Comparison of ENCODE assay signal across 12 mouse cellular contexts in genomic region chr2:61986967-61987550, GRCm38 (mm10). TPM values are rescaled to one million over a fixed set of nuclear protein-coding genes. Genes with fewer than 3 reads are reported as not detected.
DNase-seq lines count a peak whose midpoint lies in the region; ATAC-seq and TF ChIP-seq lines count a peak whose summit lies in the region.
"Had no signal": no experiment of that assay in that cellular context is flagged by ENCODE, and none has a peak within 500 bp of the region (broad histone marks: within the 10 kb centered on the region; RNA-seq: fewer than 3 reads in every experiment).

No protein-coding gene starts in this region.

- TF ChIP-seq EP300 in heart, postnatal 0 days (IDR thresholded peaks at IDR 0.05; ENCODE audit: low read depth), result no peak
- no peak; the same call in 1 of the 2 replicates for TF ChIP-seq EP300 in CH12.LX (IDR thresholded peaks at IDR 0.05; ENCODE audit: low read length)

- TF ChIP-seq CTCF in heart, postnatal 0 days (IDR thresholded peaks at IDR 0.05; ENCODE audit: low read depth), result peak; percentile 47
- TF ChIP-seq CTCF in CH12.LX (conservative IDR thresholded peaks at IDR 0.05 in 1 of 2, IDR thresholded peaks at IDR 0.05 in 1 of 2; ENCODE audit: low read depth in 2 of 2, low read length in 2 of 2), result peak; percentile 21 to 69; a peak in 2 of 4 replicates

- DNase-seq in heart, postnatal 0 days (ENCODE audit: low spot score), result peak; percentile 10
- DNase-seq in CH12.LX (ENCODE audit: extremely low read depth), result peak; percentile 18
- peak; percentile 33 for DNase-seq in NIH3T3 (ENCODE audit: low read depth)
- DNase-seq in left cerebral cortex, postnatal 14 days (ENCODE audit: low spot score in 2 of 2), result peak; percentile 37 to 40
- no peak for DNase-seq in ovary, postnatal 10 days (ENCODE audit: low spot score)
- no peak for DNase-seq in kidney, adult 18-20 months
- DNase-seq: kidney, postnatal 14 days; lung, adult 2 months; spleen, adult 18-20 months had no signal

- H3K36me3 ChIP-seq in heart, postnatal 0 days (replicated peaks; ENCODE audit: control insufficient read depth, insufficient read depth, low read length), result no peaks in the 10 kb centered on the region
- H3K36me3 ChIP-seq in heart, embryonic 12.5 days, result no peaks in the 10 kb centered on the region
- H3K36me3 ChIP-seq in CH12.LX (replicated peaks in 1 of 2; ENCODE audit: control insufficient read depth in 1 of 2, insufficient read depth in 1 of 2, low read length in 1 of 2), result no peaks in the 10 kb centered on the region
- H3K36me3 ChIP-seq: forebrain, embryonic 10.5 days had no signal

- no peak overlapping the region for H3K27ac ChIP-seq in heart, postnatal 0 days (ENCODE audit: low read depth)
- H3K27ac ChIP-seq in heart, embryonic 12.5 days (ENCODE audit: poor library complexity, severe bottlenecking), result no peak overlapping the region
- H3K27ac ChIP-seq in CH12.LX (ENCODE audit: insufficient read depth, low read depth), result no peak overlapping the region
- H3K27ac ChIP-seq: forebrain, embryonic 10.5 days had no signal

- no peak for TF ChIP-seq POLR2A in CH12.LX (IDR thresholded peaks at IDR 0.05; ENCODE audit: low read depth, low read length)

- H3K9me3 ChIP-seq in heart, postnatal 0 days (replicated peaks; ENCODE audit: control insufficient read depth, low read length), result no peaks in the 10 kb centered on the region
- H3K9me3 ChIP-seq in heart, embryonic 12.5 days (replicated peaks), result no peaks in the 10 kb centered on the region
- H3K9me3 ChIP-seq in CH12.LX (replicated peaks; ENCODE audit: low read length), result no peaks in the 10 kb centered on the region
- H3K9me3 ChIP-seq: forebrain, embryonic 10.5 days had no signal

- intact Hi-C loops in left cerebral cortex, postnatal 14 days (cut with DNase I), result loop anchor here (2.0 to 5.0 kb wide), 3 partner anchors 300 to 640 kb away; no protein-coding TSS in a partner anchor

- H3K79me2 ChIP-seq in CH12.LX (replicated peaks; ENCODE audit: control insufficient read depth, extremely low read depth, insufficient read depth, poor library complexity, severe bottlenecking), result no peaks in the 10 kb centered on the region

- dilution Hi-C loops in CH12.LX (cut with MboI; ENCODE audit: extremely low pct_ligation_motif_present, extremely low pct_unique_long_range_greater_than_20kb, low sequenced_read_pairs), result no loop called here

- WGBS in heart, postnatal 0 days, result 36% methylated on average over 5 of the region's 5 CpGs
- WGBS in heart, embryonic 12.5 days, result 44% methylated on average over 5 of the region's 5 CpGs

- no peak overlapping the region for H3K4me3 ChIP-seq in heart, postnatal 0 days (ENCODE audit: low read depth, low read length)
- no peak overlapping the region for H3K4me3 ChIP-seq in heart, embryonic 12.5 days
- no peak overlapping the region for H3K4me3 ChIP-seq in CH12.LX (replicated peaks in 1 of 3; ENCODE audit: low read depth in 2 of 3, low read length in 2 of 3, poor library complexity in 1 of 3)
- H3K4me3 ChIP-seq: forebrain, embryonic 10.5 days; myocyte had no signal

- TF ChIP-seq RAD21 in CH12.LX (IDR thresholded peaks at IDR 0.05; ENCODE audit: low read depth, low read length), result peak; percentile 83

- no peak overlapping the region for H3K9ac ChIP-seq in heart, postnatal 0 days (replicated peaks; ENCODE audit: low read depth, low read length)
- no peak overlapping the region for H3K9ac ChIP-seq in heart, embryonic 12.5 days
- no peak overlapping the region for H3K9ac ChIP-seq in CH12.LX (ENCODE audit: insufficient read depth, low read depth)

- no peak for ATAC-seq in heart, postnatal 0 days (ENCODE audit: insufficient read depth, low read depth)
- no peak for ATAC-seq in heart, embryonic 12.5 days (ENCODE audit: insufficient number of reproducible peaks, low FRiP score)

- H3K4me1 ChIP-seq in heart, postnatal 0 days (ENCODE audit: control insufficient read depth, insufficient read depth), result no peaks in the 10 kb centered on the region
- H3K4me1 ChIP-seq in heart, embryonic 12.5 days (replicated peaks), result no peaks in the 10 kb centered on the region
- H3K4me1 ChIP-seq in CH12.LX (ENCODE audit: control insufficient read depth in 1 of 2, insufficient read depth in 2 of 2), result no peaks in the 10 kb centered on the region; a peak in 1 of 4 replicates
- H3K4me1 ChIP-seq: forebrain, embryonic 10.5 days had no signal

- in situ Hi-C loops in CH12.LX (cut with MboI; ENCODE audit: low pct_ligation_motif_present, low pct_unique_long_range_greater_than_20kb, low sequenced_read_pairs), result loop anchor here (25.0 kb wide), 2 partner anchors 300 to 475 kb away; no protein-coding TSS in a partner anchor

- no peak overlapping the region for H3K4me2 ChIP-seq in heart, postnatal 0 days (ENCODE audit: low read depth, low read length)
- no peak overlapping the region for H3K4me2 ChIP-seq in heart, embryonic 12.5 days
- H3K4me2 ChIP-seq in CH12.LX (ENCODE audit: insufficient read depth, low read depth, poor library complexity, severe bottlenecking), result peak overlapping the region; percentile 70

- no peaks in the 10 kb centered on the region for H3K27me3 ChIP-seq in heart, postnatal 0 days (ENCODE audit: control insufficient read depth, insufficient read depth, low read length)
- H3K27me3 ChIP-seq in heart, embryonic 12.5 days (replicated peaks), result no peaks in the 10 kb centered on the region
- no peaks in the 10 kb centered on the region for H3K27me3 ChIP-seq in CH12.LX (replicated peaks)

TF ChIP-seq in CH12.LX, 34 proteins besides CTCF, POLR2A, EP300 and RAD21:
- TF ChIP-seq ZMIZ1 (IDR thresholded peaks at IDR 0.05; ENCODE audit: low read depth, low read length) (no peak), MAZ (IDR thresholded peaks at IDR 0.05; ENCODE audit: low read depth, low read length) (no peak), ZC3H11A (IDR thresholded peaks at IDR 0.05; ENCODE audit: low read depth, low read length) (peak; percentile 41; the same call in 1 of the 2 replicates), IRF4 (IDR thresholded peaks at IDR 0.05; ENCODE audit: low read depth, low read length) (peak; percentile 64), PAX5 (IDR thresholded peaks at IDR 0.05; ENCODE audit: low read length) (no peak), NELFE (IDR thresholded peaks at IDR 0.05; ENCODE audit: low read depth, low read length) (no peak), SMC3 (IDR thresholded peaks at IDR 0.05; ENCODE audit: low read depth, low read length) (peak; percentile 65), MEF2A (IDR thresholded peaks at IDR 0.05; ENCODE audit: borderline replicate concordance, low read depth, low read length) (peak; percentile 77; the same call in 1 of the 2 replicates), MXI1 (IDR thresholded peaks at IDR 0.05; ENCODE audit: low read depth, low read length) (no peak), MYC (IDR thresholded peaks at IDR 0.05; ENCODE audit: low read depth, low read length) (no peak), ZNF384 (IDR thresholded peaks at IDR 0.05; ENCODE audit: low read depth, low read length) (peak; percentile 24; the same call in 1 of the 2 replicates), BHLHE40 (IDR thresholded peaks at IDR 0.05; ENCODE audit: low read depth, low read length) (peak; percentile 58), NRF1 (IDR thresholded peaks at IDR 0.05; ENCODE audit: low read depth, low read length) (no peak), TBP (conservative IDR thresholded peaks at IDR 0.05; ENCODE audit: low read depth, low read length) (no peak), JUN (IDR thresholded peaks at IDR 0.05; ENCODE audit: insufficient read depth, low read depth, low read length) (no peak), CHD2 (IDR thresholded peaks at IDR 0.05; ENCODE audit: low read length) (no peak), USF1 (IDR thresholded peaks at IDR 0.05; ENCODE audit: low read depth, low read length) (no peak), CHD1 (IDR thresholded peaks at IDR 0.05; ENCODE audit: low read depth, low read length) (no peak), SIN3A (IDR thresholded peaks at IDR 0.05; ENCODE audit: low read length) (no peak)
TF ChIP-seq in CH12.LX: peak in this region for 6.

RNA-seq across cellular contexts. Expression of gene Slc4a10, which starts 59.2 kb away (rescaled TPM):
- 0.15 TPM in 1 of 2 replicates, not detected in the other for total RNA-seq in heart, postnatal 0 days (2014; rRNA removed; ENCODE audit: low replicate concordance)
- polyA plus RNA-seq in heart, postnatal 0 days (2015; fragmentation: Nextera tagmentation; extraction: Ambion mirVana), result not detected in 2 replicates
- 0.42 and 0.90 TPM in 2 replicates for polyA plus RNA-seq in heart, embryonic 12.5 days (2016; fragmentation: Nextera tagmentation; extraction: Ambion mirVana)
- total RNA-seq in CH12.LX (2012; rRNA removed), result not detected in 2 replicates
- total RNA-seq in CH12.LX (2014; rRNA removed), result not detected in 2 replicates
- polyA plus RNA-seq in CH12.LX (2012; ENCODE audit: insufficient read length, low read depth), result not detected in 2 replicates
- total RNA-seq in left cerebral cortex, postnatal 14 days (2021), result 100 to 1,000 TPM; 191 to 198 TPM
- polyA plus RNA-seq: lung, adult 2 months; myocyte had no signal

Comparison
In these comparisons a context has a peak if more than half of its experiments do, and no peak if none do; other contexts are left out.
1. DNase-seq: peak in heart, postnatal 0 days (single experiment), CH12.LX (single experiment), NIH3T3 (single experiment) and left cerebral cortex, postnatal 14 days (2 of 2); none in ovary, postnatal 10 days (single experiment) and kidney, adult 18-20 months (single experiment).
2. RNA of gene Slc4a10, which starts 59.2 kb away (total RNA-seq): 191 to 198 TPM in left cerebral cortex, postnatal 14 days; 0.15 TPM in heart, postnatal 0 days and not detected in CH12.LX; every median in the first group is over 100 times any median in the second.